Mouse (Mus musculus) gastrocnemius, postnatal 4 days (tissue): Measurements from ENCODE around the gene A530064D06Rik. TPM values are rescaled to one million over a fixed set of nuclear protein-coding genes. Genes with fewer than 3 reads are reported as not detected.

Experiments used
- total RNA-seq, 2 experiments: library from RNA; stranded (reverse); gene quantifications; 2 replicates each; pipeline ENCODE4 v1.2.3; 2021

Gene A530064D06Rik
- total RNA-seq, 2 experiments from 2014 or later, result 0.15 TPM; not detected in 1

Other genes starting within 250 kb of the A530064D06Rik start
- gene Foxp4, start 242.6 kb downstream of the A530064D06Rik start, total RNA-seq, result 10 to 100 TPM; 18.9 to 22.3 TPM
- not detected for gene 1700122O11Rik, start 129.0 kb downstream of the A530064D06Rik start, total RNA-seq
- not detected for gene 1700067P10Rik, start 78.0 kb downstream of the A530064D06Rik start, total RNA-seq
- gene 9830107B12Rik, start 21.0 kb downstream of the A530064D06Rik start, total RNA-seq, result under 1 TPM; 0.10 to 0.13 TPM
- gene Trem1, start 65.5 kb upstream of the A530064D06Rik start, total RNA-seq, result under 1 TPM in 1 of 2 experiments, not detected in 1; 0.08 TPM
- under 1 TPM in 1 of 2 experiments, not detected in 1; 0.36 TPM for gene Trem3, start 80.5 kb upstream of the A530064D06Rik start, total RNA-seq
- gene Treml4, start 97.0 kb upstream of the A530064D06Rik start, total RNA-seq, result 1 to 10 TPM in 1 of 2 experiments, under 1 TPM in 1; 0.20 to 1.6 TPM
- under 1 TPM; 0.15 to 0.29 TPM for gene Treml2, start 132.2 kb upstream of the A530064D06Rik start, total RNA-seq
- under 1 TPM; 0.13 to 0.27 TPM for gene B430306N03Rik, start 148.9 kb upstream of the A530064D06Rik start, total RNA-seq
- 1 to 10 TPM; 3.7 to 4.1 TPM for gene Trem2, start 179.1 kb upstream of the A530064D06Rik start, total RNA-seq
- under 1 TPM in 1 of 2 experiments, not detected in 1; 0.52 TPM for gene Treml1, start 192.6 kb upstream of the A530064D06Rik start, total RNA-seq
- gene Nfya, start 242.6 kb upstream of the A530064D06Rik start, total RNA-seq, result 10 to 100 TPM; 26.9 to 29.3 TPM
- 10 to 100 TPM; 11.7 to 13.4 TPM for gene Oard1, start 242.7 kb upstream of the A530064D06Rik start, total RNA-seq